In genomic region chr3:152347227-152347626, GRCm38 (mm10) we compare ENCODE assay signal across 9 mouse cellular contexts. TPM values are rescaled to one million over a fixed set of nuclear protein-coding genes. Genes with fewer than 3 reads are reported as not detected.
DNase-seq lines count a peak whose midpoint lies in the region; ATAC-seq and TF ChIP-seq lines count a peak whose summit lies in the region.
"Had no signal": no experiment of that assay in that cellular context is flagged by ENCODE, and none has a peak within 500 bp of the region (broad histone marks: within the 10 kb centered on the region; RNA-seq: fewer than 3 reads in every experiment).

No protein-coding gene starts in this region.

- DNase-seq in left cerebral cortex, adult 2 months (ENCODE audit: extremely low spot score in 1 of 2, low spot score in 2 of 2), result no peak
- no peak for DNase-seq in left cerebral cortex, postnatal 25 days (ENCODE audit: low spot score in 2 of 2)
- no peak for DNase-seq in embryonic facial prominence, embryonic 10.5 days (ENCODE audit: low spot score)
- DNase-seq in spleen, postnatal 4 days (ENCODE audit: low spot score in 2 of 2), result no peak
- no peak for DNase-seq in adrenal gland, postnatal 14 days
- no peak for DNase-seq in gastrocnemius, postnatal 25 days
- DNase-seq: right cerebral cortex, postnatal 4 days had no signal

- 50% methylated on average over 3 of the region's 3 CpGs for WGBS in embryonic facial prominence, embryonic 10.5 days
- 31% methylated on average over 3 of the region's 3 CpGs for WGBS in intestine, postnatal 0 days
- WGBS in neural tube, embryonic 14.5 days, result 47% methylated on average over 3 of the region's 3 CpGs

- peak overlapping the region; percentile 67 for H3K4me2 ChIP-seq in intestine, postnatal 0 days (replicated peaks; ENCODE audit: low read depth)
- peak overlapping the region; percentile 63 for H3K4me2 ChIP-seq in neural tube, embryonic 14.5 days (ENCODE audit: low read depth, low read length)

- H3K4me3 ChIP-seq in left cerebral cortex, adult 2 months, result peak overlapping the region; percentile 61
- H3K4me3 ChIP-seq in embryonic facial prominence, embryonic 10.5 days, result peak overlapping the region; percentile 81
- peak overlapping the region; percentile 70 for H3K4me3 ChIP-seq in intestine, postnatal 0 days (ENCODE audit: low read depth, low read length)
- H3K4me3 ChIP-seq in neural tube, embryonic 14.5 days (ENCODE audit: low read depth, low read length), result peak overlapping the region; percentile 77

- peak overlapping the region; percentile 69; the same call in 1 of the 2 replicates for H3K27ac ChIP-seq in left cerebral cortex, adult 2 months
- peak overlapping the region; percentile 91; the same call in 1 of the 2 replicates for H3K27ac ChIP-seq in embryonic facial prominence, embryonic 10.5 days (replicated peaks)
- no peak overlapping the region for H3K27ac ChIP-seq in intestine, postnatal 0 days (ENCODE audit: low read depth, low read length)
- peak overlapping the region; percentile 78; the same call in 1 of the 2 replicates for H3K27ac ChIP-seq in neural tube, embryonic 14.5 days (ENCODE audit: low read depth, low read length)

- H3K36me3 ChIP-seq in embryonic facial prominence, embryonic 10.5 days (replicated peaks), result peaks cover 9% of the 10 kb centered on the region
- H3K36me3 ChIP-seq in intestine, postnatal 0 days (ENCODE audit: control insufficient read depth, insufficient read depth), result no peaks in the 10 kb centered on the region
- no peaks in the 10 kb centered on the region for H3K36me3 ChIP-seq in neural tube, embryonic 14.5 days (ENCODE audit: control insufficient read depth, insufficient read depth, low read length)

- H3K9ac ChIP-seq in intestine, postnatal 0 days (ENCODE audit: low read depth, low read length), result peak overlapping the region; percentile 90
- peak overlapping the region; percentile 93; the same call in 1 of the 2 replicates for H3K9ac ChIP-seq in neural tube, embryonic 14.5 days (replicated peaks; ENCODE audit: low read depth, low read length)

- no peaks in the 10 kb centered on the region for H3K9me3 ChIP-seq in embryonic facial prominence, embryonic 10.5 days
- H3K9me3 ChIP-seq in intestine, postnatal 0 days (ENCODE audit: control insufficient read depth), result no peaks in the 10 kb centered on the region
- no peaks in the 10 kb centered on the region for H3K9me3 ChIP-seq in neural tube, embryonic 14.5 days (ENCODE audit: control insufficient read depth, low read length)

- no peak for ATAC-seq in intestine, postnatal 0 days
- no peak for ATAC-seq in neural tube, embryonic 14.5 days (ENCODE audit: low read depth)

- no peak for TF ChIP-seq CTCF in left cerebral cortex, adult 2 months (IDR thresholded peaks at IDR 0.05)
- no peak for TF ChIP-seq CTCF in intestine, postnatal 0 days (IDR thresholded peaks at IDR 0.05; ENCODE audit: low read depth)

- no peaks in the 10 kb centered on the region for H3K27me3 ChIP-seq in embryonic facial prominence, embryonic 10.5 days (replicated peaks; ENCODE audit: low read depth, poor library complexity, severe bottlenecking)
- H3K27me3 ChIP-seq in intestine, postnatal 0 days (replicated peaks; ENCODE audit: control insufficient read depth, insufficient read depth, low read length), result no peaks in the 10 kb centered on the region
- no peaks in the 10 kb centered on the region for H3K27me3 ChIP-seq in neural tube, embryonic 14.5 days (ENCODE audit: control insufficient read depth, insufficient read depth, low read length)

- H3K4me1 ChIP-seq in embryonic facial prominence, embryonic 10.5 days, result peaks cover 28% of the 10 kb centered on the region
- H3K4me1 ChIP-seq in intestine, postnatal 0 days (replicated peaks; ENCODE audit: control insufficient read depth, insufficient read depth, low read length), result peaks cover 10% of the 10 kb centered on the region; the same call in 1 of the 2 replicates
- H3K4me1 ChIP-seq in neural tube, embryonic 14.5 days (ENCODE audit: control insufficient read depth, insufficient read depth, low read length), result peaks cover 11% of the 10 kb centered on the region

- intact Hi-C loops in left cerebral cortex, adult 2 months (cut with DNase I), result no loop called here
- intact Hi-C loops in left cerebral cortex, postnatal 25 days (cut with DNase I), result no loop called here

RNA-seq across cellular contexts. Expression of gene Usp33, which starts 0.9 kb away (rescaled TPM):
- total RNA-seq in left cerebral cortex, adult 2 months (2021), result 100 to 1,000 TPM; 129 to 136 TPM
- 100 to 1,000 TPM; 129 to 138 TPM for total RNA-seq in left cerebral cortex, postnatal 25 days (2021)
- polyA plus RNA-seq in embryonic facial prominence, embryonic 10.5 days (2016; fragmentation: Nextera tagmentation; extraction: Ambion mirVana), result 52.9 and 53.9 TPM in 2 replicates
- 18.7 and 18.9 TPM in 2 replicates for polyA plus RNA-seq in intestine, postnatal 0 days (2015; fragmentation: Nextera tagmentation; extraction: Ambion mirVana)
- polyA plus RNA-seq in neural tube, embryonic 14.5 days (2014; fragmentation: Nextera tagmentation; extraction: Ambion mirVana), result 126 and 128 TPM in 2 replicates
- total RNA-seq in adrenal gland, postnatal 14 days (2021), result 73.5 and 83.9 TPM in 2 replicates
- total RNA-seq in gastrocnemius, postnatal 25 days (2021), result 10 to 100 TPM; 17.6 to 22.9 TPM

RNA-seq across cellular contexts. Expression of gene Miga1, which starts 7.0 kb away (rescaled TPM):
- 10 to 100 TPM; 76.2 to 78.3 TPM for total RNA-seq in left cerebral cortex, adult 2 months (2021)
- 10 to 100 TPM; 71.7 to 84.0 TPM for total RNA-seq in left cerebral cortex, postnatal 25 days (2021)
- polyA plus RNA-seq in embryonic facial prominence, embryonic 10.5 days (2016; fragmentation: Nextera tagmentation; extraction: Ambion mirVana), result 18.7 and 19.1 TPM in 2 replicates
- polyA plus RNA-seq in intestine, postnatal 0 days (2015; fragmentation: Nextera tagmentation; extraction: Ambion mirVana), result 5.8 and 6.6 TPM in 2 replicates
- 22.5 and 24.1 TPM in 2 replicates for polyA plus RNA-seq in neural tube, embryonic 14.5 days (2014; fragmentation: Nextera tagmentation; extraction: Ambion mirVana)
- total RNA-seq in adrenal gland, postnatal 14 days (2021), result 9.3 and 11.5 TPM in 2 replicates
- 1 to 10 TPM; 4.8 to 5.7 TPM for total RNA-seq in gastrocnemius, postnatal 25 days (2021)

RNA-seq across cellular contexts. Expression of gene Zzz3, which starts 48.0 kb away (rescaled TPM):
- total RNA-seq in left cerebral cortex, adult 2 months (2021), result 10 to 100 TPM; 49.5 to 52.6 TPM
- total RNA-seq in left cerebral cortex, postnatal 25 days (2021), result 10 to 100 TPM; 41.2 to 43.7 TPM
- 57.2 and 58.2 TPM in 2 replicates for polyA plus RNA-seq in embryonic facial prominence, embryonic 10.5 days (2016; fragmentation: Nextera tagmentation; extraction: Ambion mirVana)
- 19.6 and 20.6 TPM in 2 replicates for polyA plus RNA-seq in intestine, postnatal 0 days (2015; fragmentation: Nextera tagmentation; extraction: Ambion mirVana)
- polyA plus RNA-seq in neural tube, embryonic 14.5 days (2014; fragmentation: Nextera tagmentation; extraction: Ambion mirVana), result 36.3 and 40.6 TPM in 2 replicates
- 32.8 and 37.5 TPM in 2 replicates for total RNA-seq in adrenal gland, postnatal 14 days (2021)
- total RNA-seq in gastrocnemius, postnatal 25 days (2021), result 10 to 100 TPM; 15.3 to 16.1 TPM
